Mouse (Mus musculus) retina, postnatal 1 day (tissue): ENCODE results near the gene Hnrnpd.

ENCODE experiments used
- DNase-seq: peaks from one replicate; pipeline ENCODE4 v3.0.0-alpha.2; 2012

Gene Hnrnpd

GRCm38 (mm10) chr5:99978699-99979442 is at the start of gene Hnrnpd, which contains the start of gene 4930524J08Rik:
TSS of gene Hnrnpd (minus strand) at chr5:99978938.
TSS of gene 4930524J08Rik (plus strand) at chr5:99979061.
- DNase-seq, result peak; percentile 99

DNA sequence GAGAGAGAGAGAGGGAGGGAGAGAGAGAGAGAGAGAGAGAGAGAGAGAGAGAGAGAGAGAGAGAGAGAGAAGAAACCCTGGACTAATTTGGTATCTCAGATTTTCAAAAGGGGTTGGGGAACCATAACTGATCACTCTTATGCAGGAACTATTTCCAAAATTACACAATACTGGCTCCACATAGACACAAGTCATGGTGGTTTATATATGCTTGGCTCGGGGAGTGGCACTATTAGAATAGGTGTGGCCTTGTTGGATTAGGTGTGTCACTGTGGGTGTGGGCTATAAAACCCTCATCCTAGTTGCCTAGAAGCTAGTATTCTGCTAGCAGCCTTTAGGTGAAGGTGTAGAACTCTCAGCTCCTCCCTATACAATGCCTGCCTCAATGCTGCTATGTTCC is 46.1 kb upstream of the Hnrnpd start:
- no peak for DNase-seq

DNA sequence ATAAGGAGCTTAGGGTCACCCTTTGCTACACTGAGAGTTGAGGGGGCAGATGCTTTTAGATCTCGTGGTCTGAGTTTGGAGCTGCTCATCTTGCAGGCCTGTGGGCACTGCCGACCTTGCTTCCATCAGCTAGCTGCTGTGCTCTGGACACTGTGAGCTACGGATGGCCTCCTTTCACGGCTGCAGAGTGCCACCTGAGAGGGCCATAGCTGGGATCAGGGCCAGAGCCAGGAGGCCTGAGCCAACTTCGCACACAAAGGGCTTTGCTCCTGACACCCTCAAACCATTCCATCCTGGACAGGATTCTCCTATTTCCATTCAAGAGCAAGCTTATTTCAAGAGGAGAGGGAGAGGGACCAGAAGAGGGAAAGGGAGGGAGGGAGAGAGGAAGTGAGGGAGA is 45.7 kb upstream of the Hnrnpd start:
- DNase-seq, result no peak

DNA sequence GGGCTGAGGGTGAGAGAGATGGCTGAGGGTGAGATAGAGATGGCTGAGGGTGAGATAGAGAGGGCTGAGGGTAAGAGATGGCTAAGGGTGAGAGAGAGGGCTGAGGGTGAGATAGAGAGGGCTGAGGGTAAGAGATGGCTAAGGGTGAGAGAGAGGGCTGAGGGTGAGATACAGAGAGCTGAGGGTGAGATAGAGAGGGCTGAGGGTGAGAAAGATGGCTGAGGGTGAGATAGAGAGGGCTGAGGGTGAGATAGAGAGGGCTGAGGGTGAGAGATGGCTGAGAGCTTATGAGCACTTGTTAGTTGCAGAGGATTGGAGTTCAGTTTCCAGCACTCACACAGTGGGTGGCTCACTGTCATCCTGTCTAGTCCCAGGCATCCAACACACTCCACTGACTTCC is 41.4 kb upstream of the Hnrnpd start:
- DNase-seq, result no peak

- no peak for DNase-seq
Observed at GRCm38 (mm10) chr5:100012599-100012998, 33.9 kb upstream of the Hnrnpd start.

DNA sequence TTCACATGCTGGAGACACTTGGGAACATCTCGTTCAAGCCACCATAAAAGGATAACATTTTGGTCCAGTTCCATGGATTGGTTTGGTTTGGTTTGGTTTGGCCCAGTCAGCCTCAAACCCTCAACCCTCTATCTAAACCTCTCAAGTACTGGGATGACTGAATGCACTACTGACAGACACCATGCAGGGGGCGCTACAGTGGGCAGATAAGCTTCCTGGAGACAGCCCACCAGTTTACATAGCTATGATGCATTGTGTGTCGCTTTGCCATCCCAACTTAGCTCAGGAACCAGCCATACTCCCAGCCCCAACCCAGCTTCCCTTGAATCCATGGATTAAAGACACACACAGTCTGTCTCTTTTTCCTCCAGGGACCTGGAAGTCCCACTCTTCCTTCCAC is 29.7 kb upstream of the Hnrnpd start:
- DNase-seq, result no peak

GRCm38 (mm10) chr5:100007040-100007375 is 28.3 kb upstream of the Hnrnpd start:
- peak; percentile 55 for DNase-seq

DNA sequence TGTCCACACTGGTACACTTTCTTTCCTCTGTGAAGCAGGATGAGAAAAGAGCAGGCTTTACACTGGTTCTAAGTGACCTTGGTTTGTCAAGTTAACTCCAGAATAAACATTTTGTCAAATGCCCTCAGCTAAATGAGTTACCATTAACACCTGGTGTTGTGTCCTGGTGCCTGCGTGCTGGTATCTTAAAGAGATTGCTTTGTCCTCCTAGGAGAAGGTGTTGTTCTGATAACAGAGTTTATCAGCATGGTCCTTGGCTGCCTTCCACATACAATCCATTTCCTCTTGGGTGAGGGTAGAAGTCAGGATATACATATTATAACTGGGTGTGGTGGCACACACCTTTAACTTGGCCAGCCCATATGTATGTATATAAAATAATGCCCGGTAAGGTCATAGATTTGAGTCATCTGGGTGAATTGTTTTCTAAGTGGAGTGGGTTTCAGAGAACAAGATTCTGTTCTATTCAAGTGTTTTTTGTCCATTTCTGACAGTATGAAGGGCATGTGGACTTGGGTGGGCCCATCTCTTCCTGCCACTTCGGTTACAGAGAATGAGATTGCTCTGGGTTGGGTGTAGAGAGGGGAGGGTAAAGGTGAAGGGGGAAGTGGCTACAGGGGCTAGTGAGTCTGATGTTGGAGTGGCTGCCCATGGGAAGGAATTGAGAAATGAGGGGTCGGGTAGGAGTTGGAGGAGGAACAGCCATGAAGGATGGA is 27.7 kb upstream of the Hnrnpd start:
- DNase-seq, result no peak

GRCm38 (mm10) chr5:100005896-100006295 is 27.2 kb upstream of the Hnrnpd start:
- DNase-seq, result no peak

- DNase-seq, result no peak
Observed at GRCm38 (mm10) chr5:100005431-100005830, 26.7 kb upstream of the Hnrnpd start.

- DNase-seq, result no peak
Observed at GRCm38 (mm10) chr5:100003895-100004294, 25.2 kb upstream of the Hnrnpd start.

GRCm38 (mm10) chr5:100000500-100000899 is 21.8 kb upstream of the Hnrnpd start:
- no peak for DNase-seq

DNA sequence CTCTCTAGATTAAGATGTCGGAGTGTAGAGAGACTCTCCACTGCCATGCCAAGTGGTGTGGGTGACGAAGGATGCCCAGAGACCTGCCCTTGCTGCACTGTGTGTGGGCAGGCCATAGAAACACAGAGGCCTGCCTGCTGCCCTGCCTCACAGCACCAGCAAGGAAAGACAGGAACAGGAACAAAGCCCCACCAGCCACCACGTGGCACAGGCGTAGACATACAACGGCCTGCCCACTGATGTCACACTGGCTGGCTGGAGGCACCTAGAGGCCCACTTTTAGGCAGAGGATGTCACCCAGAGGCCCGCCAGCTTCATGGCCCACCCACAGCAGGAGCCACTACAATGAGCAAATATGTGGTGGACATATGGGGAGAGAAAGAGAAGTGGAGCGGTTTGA is 21.3 kb upstream of the Hnrnpd start:
- no peak for DNase-seq

DNA sequence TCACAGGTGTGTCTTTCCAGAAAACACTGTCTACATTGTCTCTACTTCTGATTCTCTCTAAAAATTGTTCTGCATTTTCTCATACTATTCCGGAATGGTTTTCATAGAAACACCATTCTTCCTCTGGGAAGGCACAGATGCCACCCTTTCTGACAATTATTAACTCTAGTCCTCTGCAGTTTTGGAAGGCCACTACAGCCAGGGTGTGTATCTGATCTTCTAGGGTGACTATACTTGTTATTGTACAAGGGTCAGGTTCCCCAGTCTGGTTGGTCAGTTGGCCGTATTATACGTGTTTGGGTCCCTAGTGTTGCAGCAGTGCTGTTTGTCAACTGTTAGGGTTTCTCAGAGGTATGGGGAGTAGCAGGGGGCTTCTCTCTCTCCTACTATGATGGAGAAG is 15.9 kb upstream of the Hnrnpd start:
- no peak for DNase-seq

DNA sequence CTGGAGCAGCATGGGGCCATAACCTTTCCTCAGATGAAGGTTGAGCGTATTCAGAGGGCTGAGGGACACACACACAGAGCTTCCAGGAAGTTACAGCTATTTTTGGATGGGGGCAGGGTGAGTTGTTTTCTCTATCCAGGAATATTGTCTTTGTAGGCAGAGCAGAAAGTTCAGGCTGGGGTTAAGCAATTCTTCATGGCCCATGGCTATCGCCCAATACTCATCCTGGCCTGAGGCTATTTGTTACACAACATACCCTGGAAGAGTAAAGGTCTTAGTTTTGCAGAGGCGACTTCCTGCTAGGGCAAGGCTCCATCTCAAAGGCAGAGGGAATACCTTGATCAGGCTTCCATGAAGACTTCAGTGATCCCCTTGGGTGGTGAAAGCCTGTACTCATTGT is 15.4 kb upstream of the Hnrnpd start:
- no peak for DNase-seq

DNA sequence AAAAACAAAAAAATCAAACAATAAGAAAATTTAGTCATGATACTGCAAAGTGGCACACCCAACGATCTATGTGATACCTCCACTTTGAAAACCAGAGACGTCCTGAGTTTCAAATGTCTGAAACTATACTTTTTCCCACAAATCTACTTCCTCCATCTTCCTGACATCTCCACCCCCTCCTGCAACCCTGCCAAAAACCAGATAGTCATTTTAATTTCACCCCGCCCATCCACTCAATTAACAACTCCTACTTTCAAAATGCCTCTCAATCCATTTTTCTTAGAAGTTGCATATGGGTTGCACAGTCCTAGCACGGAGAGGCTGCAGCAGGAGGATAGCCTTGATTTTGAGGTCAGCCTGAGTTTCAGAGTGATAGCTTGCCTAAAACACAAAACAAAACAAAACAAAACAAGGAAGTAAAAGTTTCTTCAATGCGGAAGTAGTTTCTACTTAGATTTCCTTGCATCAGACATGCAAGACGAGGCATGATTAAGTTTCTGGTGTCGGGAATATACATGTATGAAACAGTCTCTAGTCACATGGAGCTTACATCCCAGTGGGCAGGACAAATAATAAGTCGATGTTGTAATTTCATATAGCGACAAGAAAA is 4.8 kb upstream of the Hnrnpd start:
- no peak for DNase-seq

DNA sequence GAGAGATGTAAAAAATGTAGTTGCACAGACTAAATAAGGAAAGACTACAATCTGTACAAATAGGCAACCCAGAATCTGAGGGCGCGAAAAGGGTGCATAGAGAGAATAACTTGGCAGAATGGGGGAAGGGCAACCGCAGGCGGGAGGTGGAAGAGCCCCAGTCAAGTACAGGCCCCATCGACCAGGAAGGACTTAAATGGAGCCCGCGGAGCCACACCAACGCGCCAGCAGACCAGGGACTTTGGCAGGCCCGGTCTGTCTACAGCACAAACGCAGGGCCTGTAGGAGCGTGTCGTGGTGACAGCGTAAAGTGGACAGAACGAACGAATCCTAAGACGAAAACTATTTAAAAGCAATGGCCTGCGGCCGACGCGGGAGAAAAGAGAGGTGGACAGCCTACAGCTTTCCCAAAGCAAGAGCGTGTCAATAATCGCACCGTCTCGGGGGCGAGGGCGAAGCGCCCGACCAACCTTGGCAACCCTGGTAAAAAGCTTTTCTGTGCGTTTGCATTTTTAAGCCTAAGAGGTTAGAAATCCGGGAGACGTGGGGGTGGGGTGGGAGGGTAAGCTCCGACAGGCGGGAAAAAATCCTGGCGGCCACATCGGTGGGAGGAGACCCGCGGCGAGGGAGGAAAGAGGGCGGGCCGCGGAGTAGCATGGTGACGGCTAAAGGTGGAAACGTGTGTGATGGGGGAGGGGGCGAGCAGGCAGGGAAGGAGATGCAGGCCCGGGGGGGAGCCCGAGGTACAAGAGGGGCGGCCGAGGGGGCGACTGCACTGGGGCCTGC is 1.0 kb downstream of the Hnrnpd start:
- DNase-seq, result peak; percentile 85

DNA sequence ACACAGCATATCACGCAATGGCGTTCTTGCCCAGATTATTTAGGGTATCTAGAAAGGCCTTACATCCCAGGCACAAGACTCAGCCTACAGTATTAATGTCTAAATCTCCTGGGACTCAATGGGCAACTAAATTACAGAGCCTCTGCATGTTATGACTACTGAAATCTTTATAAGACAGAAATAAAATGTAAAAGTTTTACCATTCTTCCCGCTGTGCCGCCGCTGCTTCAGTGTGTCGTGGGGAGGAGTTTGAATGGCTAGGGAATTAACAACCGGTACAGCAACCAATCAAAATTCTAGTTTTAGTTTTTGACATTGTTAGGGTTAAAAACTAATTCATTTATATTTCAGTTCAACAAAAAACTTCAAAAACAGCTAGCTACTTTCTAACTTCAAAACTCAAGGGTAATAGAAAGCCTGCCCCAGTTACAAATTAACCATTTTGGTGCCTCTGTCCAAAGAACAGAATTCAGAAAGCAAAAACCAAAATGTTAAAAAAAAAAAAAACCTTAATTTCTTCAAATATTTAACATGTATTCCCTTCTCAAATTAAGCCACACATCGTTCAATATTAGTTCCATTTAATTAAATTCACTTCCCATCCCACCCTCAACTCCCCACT is 2.3 kb downstream of the Hnrnpd start:
- DNase-seq, result no peak

DNA sequence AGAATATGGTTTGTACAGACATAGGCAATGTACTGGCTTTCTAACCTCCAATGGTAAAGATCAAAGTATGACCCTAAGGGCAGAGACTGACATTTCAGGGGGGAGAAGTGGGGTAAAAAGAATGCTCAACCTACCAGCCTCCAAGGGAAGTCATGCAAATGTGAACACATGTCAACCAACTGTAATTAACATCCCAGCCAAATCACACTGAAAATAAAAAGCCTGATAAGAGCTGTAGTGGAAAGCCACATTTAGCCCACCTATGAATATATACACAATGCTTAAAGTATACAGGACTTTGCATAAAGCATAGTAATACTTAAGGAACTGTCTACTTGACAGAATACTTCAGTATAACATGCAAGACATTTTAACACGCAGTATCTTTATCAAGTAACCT is 3.0 kb downstream of the Hnrnpd start:
- no peak for DNase-seq

DNA sequence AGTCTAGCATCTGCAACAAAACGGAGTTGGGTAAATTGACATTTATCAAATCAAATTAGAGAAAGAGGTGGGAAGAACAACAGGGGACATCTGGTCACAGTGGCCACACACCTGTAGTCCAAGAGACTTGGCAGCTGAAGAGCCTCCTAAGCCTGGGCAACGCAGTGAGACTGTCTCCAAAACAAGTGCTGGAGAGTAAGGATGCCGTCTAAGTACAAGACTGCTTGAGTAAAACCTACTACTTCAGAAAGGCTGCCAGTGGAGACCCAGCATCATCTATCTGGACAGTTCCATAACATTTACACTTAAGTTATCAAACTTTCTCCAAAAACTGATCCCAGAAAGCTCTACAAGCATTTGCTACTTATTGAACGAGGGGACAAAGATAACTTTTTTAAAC is 3.7 kb downstream of the Hnrnpd start:
- no peak for DNase-seq

DNA sequence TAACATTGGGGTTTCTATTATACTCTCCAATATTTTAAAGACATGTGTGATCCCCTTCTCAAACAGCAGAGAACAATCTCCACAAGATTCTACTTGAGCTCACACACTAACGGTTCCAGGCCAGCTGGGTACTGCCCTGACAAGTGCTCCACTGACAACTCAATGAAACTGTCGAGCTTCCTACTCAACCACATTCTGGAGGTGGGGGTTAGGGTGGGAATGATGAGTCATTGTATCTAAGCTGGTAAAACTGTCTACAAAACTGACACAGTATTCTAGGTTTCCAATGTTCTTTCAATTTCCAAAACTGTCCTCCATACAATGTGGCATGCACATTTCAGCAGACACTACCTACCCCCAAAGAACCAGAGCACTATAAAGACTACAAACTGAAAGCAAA is 4.8 kb downstream of the Hnrnpd start:
- DNase-seq, result peak; percentile 43

DNA sequence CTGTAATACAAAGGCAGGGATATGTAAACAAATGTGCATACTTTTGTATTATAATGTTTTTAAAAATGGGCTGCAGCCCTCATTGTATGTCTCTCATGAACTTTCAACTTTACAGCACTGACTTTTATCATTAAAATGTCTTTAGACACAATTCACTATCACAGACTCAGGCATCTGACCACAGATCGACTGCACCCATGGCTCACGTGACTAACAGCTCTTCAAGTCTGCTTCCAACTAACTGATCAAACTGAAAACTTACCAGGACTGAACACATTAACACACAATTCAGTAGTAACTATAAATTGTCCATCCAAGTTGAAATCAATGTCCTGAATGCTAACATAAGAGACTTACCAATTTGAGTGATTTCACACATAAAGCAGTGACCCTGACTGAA is 18.8 kb downstream of the Hnrnpd start:
- DNase-seq, result no peak
